Mouse (Mus musculus) G1E (cell line): ENCODE measurements around the gene Tbr1. TPM values are rescaled to one million over a fixed set of nuclear protein-coding genes. Genes with fewer than 3 reads are reported as not detected.

Source experiments
- ATAC-seq: 2 replicates; pipeline ENCODE4 v1.8.0; 2016; ENCODE audit warnings: mild to moderate bottlenecking; ENCODE audit not compliant: insufficient number of reproducible peaks, poor library complexity, low FRiP score, severe bottlenecking; ENCODE audit errors: extremely low read depth
- DNase-seq: peaks from one replicate; pipeline ENCODE4 v3.0.0; 2012; ENCODE audit warnings: low spot score
- H3K27me3 ChIP-seq: 2 replicates; pipeline ENCODE4 v1.6.1; 2012; ENCODE audit warnings: mild to moderate bottlenecking, low read length, inconsistent platforms; ENCODE audit not compliant: insufficient read depth
- H3K36me3 ChIP-seq: replicated peaks from 2 replicates; pipeline ENCODE3; 2012; ENCODE audit warnings: mild to moderate bottlenecking, inconsistent platforms
- H3K4me1 ChIP-seq: 2 replicates; pipeline ENCODE4 v1.6.1; 2012; ENCODE audit warnings: low read depth, low read length, inconsistent platforms, mixed read lengths; ENCODE audit not compliant: insufficient read depth
- H3K4me3 ChIP-seq: 2 replicates; pipeline ENCODE4 v1.5.1; 2012; ENCODE audit warnings: low read depth, mild to moderate bottlenecking, inconsistent platforms, low read length, moderate library complexity, mixed read lengths
- H3K9me3 ChIP-seq: replicated peaks from 2 replicates; pipeline ENCODE4 v1.6.1; 2012; ENCODE audit warnings: inconsistent platforms
- CTCF ChIP-seq: IDR thresholded peaks from 2 replicates; pipeline ENCODE4 v1.5.1; 2012; ENCODE audit warnings: low read depth, low read length, inconsistent platforms, mixed read lengths
- GATA1 ChIP-seq: IDR thresholded peaks from 2 replicates; pipeline ENCODE4 v1.6.1; 2012; ENCODE audit warnings: borderline replicate concordance, low read length, inconsistent platforms, mixed read lengths
- GATA2 ChIP-seq: IDR thresholded peaks from 2 replicates; pipeline ENCODE4 v1.6.1; 2012; ENCODE audit warnings: low read depth, low read length, inconsistent platforms, borderline replicate concordance
- POLR2AphosphoS5 ChIP-seq: IDR thresholded peaks from 2 replicates; pipeline ENCODE4 v1.6.1; 2012; ENCODE audit warnings: low read depth, low read length, inconsistent platforms; ENCODE audit not compliant: insufficient replicate concordance
- TAL1 ChIP-seq: conservative IDR thresholded peaks from 2 replicates; pipeline ENCODE4 v1.6.1; 2012; ENCODE audit warnings: low read depth, low read length, inconsistent platforms, mixed read lengths
- polyA plus RNA-seq: library from polyadenylated mRNA; stranded (reverse); fragments of >175 nt; gene quantifications from 2 replicates; pipeline ENCODE4 v1.2.3, GENCODE M21; 2012
- total RNA-seq, 2 experiments: library from RNA; stranded (forward) in 1 of 2; stranded (reverse) in 1 of 2; fragments of 200-1000 nt in 1 of 2; fragments of >200 nt in 1 of 2; fragmentation: Nextera tagmentation in 1 of 2; gene quantifications; 2 replicates each; pipeline ENCODE4 v1.2.3; 2014 to 2017

The Tbr1 gene
- total and polyA plus RNA-seq, 3 experiments = 0.08 to 1.4 (median 0.44) TPM

DNA sequence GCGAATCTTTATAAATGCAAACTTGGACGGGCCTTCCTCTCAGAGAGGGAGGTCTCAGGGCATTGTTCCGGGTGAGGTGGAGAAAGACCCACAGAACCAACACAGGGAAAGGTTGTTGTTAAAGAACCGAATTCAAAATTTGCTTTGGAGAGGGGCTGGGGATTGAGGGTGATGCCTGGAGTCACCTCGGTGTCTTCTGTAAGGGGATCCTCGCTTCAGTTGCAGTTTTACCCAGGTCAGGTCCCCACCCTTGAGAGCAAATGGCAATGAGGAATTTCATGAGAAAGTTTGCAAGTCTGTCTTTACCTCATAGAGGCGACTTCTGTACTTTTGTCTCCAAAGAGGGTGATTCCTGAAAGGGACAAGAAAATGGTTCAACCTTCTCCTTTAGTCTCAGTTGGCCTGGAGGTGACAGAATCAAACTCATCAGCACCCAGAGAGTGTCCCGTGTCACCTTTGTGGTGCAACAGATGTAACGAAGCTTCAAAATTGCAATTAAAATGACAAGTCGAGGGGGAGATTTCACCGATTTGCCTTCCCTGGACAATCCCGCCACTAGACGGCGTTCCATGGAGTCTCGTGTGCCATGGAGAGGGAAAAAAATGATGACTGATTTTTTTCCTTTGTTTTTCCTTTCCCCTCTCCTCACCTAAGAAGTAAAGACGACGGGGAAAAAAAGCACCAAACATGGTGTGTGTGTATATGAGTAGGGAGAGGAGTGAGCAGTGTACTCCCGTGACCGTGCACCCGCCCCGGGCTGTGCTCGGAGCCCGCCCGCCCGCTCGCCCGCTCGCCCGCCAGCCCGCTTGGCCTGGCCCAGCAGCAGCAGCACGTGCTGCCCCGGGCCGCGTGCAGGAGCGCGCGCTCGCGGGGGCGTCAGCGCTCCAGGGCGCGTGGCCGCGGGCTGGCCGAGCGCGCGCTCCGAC, 12.1 kb downstream of the Tbr1 start:
- Histone ChIP-seq H3K27me3 (no peaks in the 10 kb centered on the region), H3K4me1 (no peaks in the 10 kb centered on the region), H3K9me3 (peaks cover 30% of the 10 kb centered on the region), H3K36me3 (peaks cover 9% of the 10 kb centered on the region), H3K4me3 (no peak overlapping the region)
- ATAC-seq (no peak), DNase-seq (no peak)
- TF ChIP-seq CTCF (no peak), GATA1 (no peak)

DNA sequence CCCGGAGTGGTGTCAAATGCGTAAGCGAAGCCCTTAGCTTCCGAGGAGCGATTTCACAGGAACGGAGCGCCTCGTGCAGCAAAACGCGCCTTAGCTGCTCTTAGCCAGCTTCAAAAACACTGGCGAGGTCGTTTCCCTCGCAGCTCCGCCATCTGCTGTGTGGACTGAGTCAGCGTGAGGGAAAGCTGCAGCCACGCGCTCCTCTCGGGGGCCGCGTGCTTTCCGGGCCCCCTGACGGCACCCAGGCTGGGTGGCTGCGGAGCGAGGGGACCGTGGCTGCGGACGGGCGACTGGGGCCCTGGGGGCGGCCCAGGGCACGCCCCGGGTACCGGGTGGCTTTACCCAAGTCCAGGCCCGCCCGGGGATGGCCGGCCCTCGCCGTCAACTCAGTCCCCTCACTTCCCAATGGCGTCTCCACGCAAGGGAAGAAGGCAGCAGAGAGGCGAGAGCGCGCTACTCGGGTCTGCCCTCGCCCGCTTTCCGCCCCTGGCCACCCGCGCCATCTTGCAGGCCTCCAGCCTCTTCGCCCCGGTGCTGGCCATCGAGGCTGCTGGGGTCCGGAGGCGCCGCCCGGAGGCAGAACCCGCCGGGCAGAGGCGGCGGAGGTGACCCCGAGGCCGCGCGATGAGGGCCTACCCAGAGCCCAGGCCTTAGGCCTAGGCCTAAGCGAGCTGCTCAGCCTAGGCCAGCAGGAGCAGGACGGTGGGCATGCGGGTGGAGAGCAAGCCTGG, 13.0 kb downstream of the Tbr1 start:
- no peaks in the 10 kb centered on the region for H3K27me3 ChIP-seq
- DNase-seq (no peak), ATAC-seq (no peak)
- H3K4me3 ChIP-seq = no peak overlapping the region
- no peaks in the 10 kb centered on the region for H3K4me1 ChIP-seq
- H3K9me3 ChIP-seq = peaks cover 30% of the 10 kb centered on the region
- peaks cover 9% of the 10 kb centered on the region for H3K36me3 ChIP-seq
- no peak for TF ChIP-seq TAL1
- TF ChIP-seq GATA1 = no peak
- no peak for TF ChIP-seq POLR2AphosphoS5
- no peak for TF ChIP-seq CTCF

DNA sequence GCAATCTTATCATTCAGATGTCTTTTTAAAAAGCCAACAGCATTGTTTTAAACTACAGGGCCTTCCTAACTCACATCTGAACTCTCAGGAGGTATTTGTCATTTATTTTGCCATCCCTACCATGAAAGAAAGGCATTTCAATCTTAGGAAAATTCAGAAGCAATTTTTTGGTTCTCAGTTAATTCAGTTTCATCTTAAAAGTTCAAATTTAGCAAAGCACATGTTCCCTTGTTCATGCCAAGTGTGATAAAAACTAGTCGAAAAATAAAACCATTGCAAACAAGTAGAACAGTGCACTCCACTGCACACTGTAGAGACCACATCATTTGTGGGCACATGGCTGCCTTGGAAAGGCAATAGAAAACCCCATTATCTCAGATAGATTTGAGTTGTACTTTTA, 15.5 kb downstream of the Tbr1 start:
- H3K36me3 ChIP-seq = no peaks in the 10 kb centered on the region
- peaks cover 13% of the 10 kb centered on the region for H3K9me3 ChIP-seq
- no peak for DNase-seq
- peaks cover 6% of the 10 kb centered on the region for H3K4me1 ChIP-seq
- ATAC-seq = no peak
- TF ChIP-seq TAL1 = no peak
- no peak overlapping the region for H3K4me3 ChIP-seq
- no peaks in the 10 kb centered on the region for H3K27me3 ChIP-seq

DNA sequence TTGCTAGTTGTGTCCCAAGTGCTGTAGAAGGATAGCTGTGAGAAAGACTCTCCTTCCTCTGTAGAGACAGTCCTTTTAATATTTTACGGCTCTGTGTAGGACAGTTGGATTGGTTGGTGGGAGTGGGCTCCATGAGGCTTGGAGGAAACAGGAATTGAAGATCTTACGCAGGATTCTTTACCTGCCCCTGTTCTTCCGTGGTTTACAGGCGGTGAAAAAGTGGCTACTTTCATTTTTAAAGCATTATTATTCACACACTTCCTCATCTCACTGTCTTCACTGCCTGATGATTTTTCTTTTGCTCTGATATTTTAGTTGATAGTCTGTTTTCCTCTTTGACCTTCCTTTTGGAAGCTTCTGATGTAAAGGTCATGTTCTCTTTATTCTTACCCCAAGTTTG, 17.5 kb downstream of the Tbr1 start:
- DNase-seq (no peak), ATAC-seq (peak; percentile 18; the same call in 1 of the 2 replicates)
- Histone ChIP-seq H3K9me3 (peaks cover 9% of the 10 kb centered on the region), H3K4me1 (peaks cover 8% of the 10 kb centered on the region), H3K27me3 (no peaks in the 10 kb centered on the region), H3K36me3 (no peaks in the 10 kb centered on the region), H3K4me3 (peak overlapping the region; percentile 50; the same call in 1 of the 2 replicates)
- TF ChIP-seq TAL1 (no peak), GATA1 (no peak)

DNA sequence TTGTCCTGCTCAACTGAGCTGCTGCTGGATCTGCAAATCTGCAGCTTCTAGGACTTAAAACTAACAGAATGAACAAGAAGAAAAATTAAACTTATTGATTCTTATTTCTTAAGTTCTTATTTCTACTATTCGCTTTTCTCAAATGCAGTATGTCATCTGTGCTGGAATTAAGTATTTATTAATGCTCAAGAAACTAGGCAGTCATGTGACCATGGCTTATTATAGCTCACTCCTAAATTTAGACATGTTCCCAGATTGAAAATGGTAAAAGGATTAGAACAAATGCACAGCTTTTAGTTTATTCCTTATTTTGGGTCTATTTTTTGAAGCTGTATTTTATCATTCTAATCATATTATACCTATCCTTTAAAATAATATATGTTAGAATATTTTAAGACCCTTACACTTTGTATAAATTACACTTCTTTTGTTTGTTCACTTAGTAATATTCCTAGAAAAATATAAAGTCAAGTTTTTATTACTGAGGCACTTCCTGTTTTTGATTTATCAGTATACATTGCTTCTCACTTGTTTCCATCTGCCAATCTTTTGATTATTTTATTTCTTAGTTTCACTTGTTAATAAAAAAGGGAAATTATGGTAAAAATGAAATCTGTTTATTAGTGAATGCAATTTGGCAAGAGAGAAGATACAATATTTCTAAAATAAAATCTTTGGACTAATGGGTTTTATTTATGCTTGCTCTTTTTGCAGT, 20.9 kb downstream of the Tbr1 start:
- Histone ChIP-seq H3K9me3 (no peaks in the 10 kb centered on the region), H3K4me3 (no peak overlapping the region), H3K27me3 (peaks cover 2% of the 10 kb centered on the region; the same call in 1 of the 2 replicates), H3K36me3 (no peaks in the 10 kb centered on the region), H3K4me1 (peaks cover 8% of the 10 kb centered on the region)
- TF ChIP-seq GATA2 (no peak), TAL1 (no peak), GATA1 (no peak), POLR2AphosphoS5 (no peak)
- no peak for DNase-seq
- ATAC-seq = no peak

DNA sequence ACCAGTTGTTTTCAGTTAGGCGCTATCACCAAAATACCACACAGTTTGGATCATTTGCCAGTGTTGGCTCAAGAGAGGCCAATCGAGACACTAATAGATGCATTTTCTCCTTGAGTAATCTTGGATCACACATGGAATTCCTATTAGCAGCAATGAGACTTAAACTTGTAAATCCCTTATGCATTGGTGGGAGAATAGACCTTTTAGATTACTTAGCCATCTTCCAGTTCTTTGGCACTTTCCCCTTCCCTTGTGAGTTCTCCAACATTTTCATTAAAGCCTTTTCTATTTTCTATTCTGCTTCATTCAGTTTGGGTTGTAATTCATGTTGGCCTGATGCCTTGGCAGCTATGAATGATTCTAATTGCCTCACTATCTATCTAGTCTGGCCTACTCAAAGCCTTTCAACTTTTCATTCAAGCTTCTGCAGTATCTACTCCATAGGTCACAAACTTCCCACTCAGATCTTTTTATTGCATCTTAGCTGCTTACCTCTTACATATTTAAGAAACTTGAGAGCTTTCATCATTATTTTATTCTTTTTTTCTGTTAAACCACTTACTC, 34.6 kb downstream of the Tbr1 start:
- no peak for ATAC-seq
- Histone ChIP-seq H3K9me3 (no peaks in the 10 kb centered on the region), H3K27me3 (no peaks in the 10 kb centered on the region; the same call in 1 of the 2 replicates), H3K4me1 (no peaks in the 10 kb centered on the region), H3K4me3 (no peak overlapping the region), H3K36me3 (no peaks in the 10 kb centered on the region)
- DNase-seq = no peak
- TF ChIP-seq POLR2AphosphoS5 (no peak), GATA1 (no peak), GATA2 (no peak), CTCF (no peak), TAL1 (no peak)

Other genes with a start within 250 kb of the Tbr1 start
- 121 and 126 TPM in 2 replicates for gene Tank, start 224.3 kb upstream of the Tbr1 start, total RNA-seq (2014; fragmentation: Nextera tagmentation)
- 93.8 and 102 TPM in 2 replicates for gene Tank, start 224.3 kb upstream of the Tbr1 start, total RNA-seq (2017)
- 3.0 and 4.6 TPM in 2 replicates for gene Tank, start 224.3 kb upstream of the Tbr1 start, polyA plus RNA-seq
- gene Psmd14, start 91.2 kb upstream of the Tbr1 start, total RNA-seq (2014; fragmentation: Nextera tagmentation) = 154 and 164 TPM in 2 replicates
- 152 and 162 TPM in 2 replicates for gene Psmd14, start 91.2 kb upstream of the Tbr1 start, total RNA-seq (2017)
- 5.1 and 16.5 TPM in 2 replicates for gene Psmd14, start 91.2 kb upstream of the Tbr1 start, polyA plus RNA-seq
- 0.45 and 0.63 TPM in 2 replicates for gene Slc4a10, start 243.5 kb downstream of the Tbr1 start, total RNA-seq (2014; fragmentation: Nextera tagmentation)
- 0.17 and 0.82 TPM in 2 replicates for gene Slc4a10, start 243.5 kb downstream of the Tbr1 start, total RNA-seq (2017)
- gene Slc4a10, start 243.5 kb downstream of the Tbr1 start, polyA plus RNA-seq = not detected in 2 replicates